ENCODE assay signal across 10 mouse cellular contexts in genomic region chr9:32518351-32519075, GRCm38 (mm10). TPM values are rescaled to one million over a fixed set of nuclear protein-coding genes. Genes with fewer than 3 reads are reported as not detected.
DNase-seq lines count a peak whose midpoint lies in the region; ATAC-seq and TF ChIP-seq lines count a peak whose summit lies in the region.
"Had no signal": no experiment of that assay in that cellular context is flagged by ENCODE, and none has a peak within 500 bp of the region (broad histone marks: within the 10 kb centered on the region; RNA-seq: fewer than 3 reads in every experiment).

No protein-coding gene starts in this region.

- ATAC-seq in kidney, embryonic 14.5 days (ENCODE audit: low FRiP score, low TSS enrichment): no peak

- intact Hi-C loops in left cerebral cortex, postnatal 10 days (cut with DNase I): no loop called here

- no peaks in the 10 kb centered on the region for H3K36me3 ChIP-seq in kidney, embryonic 14.5 days (ENCODE audit: control insufficient read depth, insufficient read depth, low read length)
- H3K36me3 ChIP-seq in small intestine, adult 2 months (ENCODE audit: control insufficient read depth, insufficient read depth, low read length): no peaks in the 10 kb centered on the region

- no peak overlapping the region for H3K4me3 ChIP-seq in kidney, embryonic 14.5 days (ENCODE audit: low read length)
- H3K4me3 ChIP-seq in small intestine, adult 2 months (ENCODE audit: low read depth, low read length): no peak overlapping the region

- WGBS in kidney, embryonic 14.5 days: 70% methylated on average over 13 of the region's 13 CpGs
- WGBS in small intestine, adult 2 months: 56% methylated on average over 13 of the region's 13 CpGs

- H3K4me1 ChIP-seq in kidney, embryonic 14.5 days (ENCODE audit: control insufficient read depth, insufficient read depth, low read length): peaks cover 20% of the 10 kb centered on the region
- H3K4me1 ChIP-seq in small intestine, adult 2 months (ENCODE audit: control insufficient read depth, insufficient read depth, insufficient read length, low read length): peaks cover 7% of the 10 kb centered on the region; the same call in 1 of the 2 replicates

- no peak for TF ChIP-seq POLR2A in small intestine, adult 2 months (IDR thresholded peaks at IDR 0.05; ENCODE audit: low read depth, low read length)

- no peak overlapping the region for H3K4me2 ChIP-seq in kidney, embryonic 14.5 days (replicated peaks; ENCODE audit: low read depth, low read length)

- H3K27me3 ChIP-seq in kidney, embryonic 14.5 days (ENCODE audit: control insufficient read depth, insufficient read depth, low read length): no peaks in the 10 kb centered on the region
- no peaks in the 10 kb centered on the region for H3K27me3 ChIP-seq in small intestine, adult 2 months (ENCODE audit: control insufficient read depth, insufficient read depth, low read length)

- no peak for DNase-seq in kidney, adult 18-20 months
- DNase-seq in Muller cell, postnatal 12 days (ENCODE audit: inconsistent ontology term): peak; percentile 5
- peak; percentile 75 for DNase-seq in induced T-regulatory cell, adult 2 months (ENCODE audit: low read depth)
- no peak for DNase-seq in cerebellum, adult 11-12 months
- DNase-seq in ovary, adult 18-20 months (ENCODE audit: low spot score): no peak
- DNase-seq in left cerebral cortex, postnatal 10 days (ENCODE audit: extremely low spot score in 1 of 2, low spot score in 2 of 2): no peak
- DNase-seq: midbrain, embryonic 14.5 days; right cerebral cortex, postnatal 25 days had no signal

- H3K27ac ChIP-seq in kidney, embryonic 14.5 days (ENCODE audit: low read depth, low read length): peak overlapping the region; percentile 20; the same call in 1 of the 2 replicates
- peak overlapping the region; percentile 32; the same call in 1 of the 2 replicates for H3K27ac ChIP-seq in small intestine, adult 2 months (ENCODE audit: insufficient read depth, low read depth, low read length)

- no peak for TF ChIP-seq CTCF in small intestine, adult 2 months (IDR thresholded peaks at IDR 0.05; ENCODE audit: extremely low read depth, insufficient read length, insufficient replicate concordance, low read depth, low read length)

- H3K9ac ChIP-seq in kidney, embryonic 14.5 days (ENCODE audit: low read depth, low read length): no peak overlapping the region

- H3K9me3 ChIP-seq in kidney, embryonic 14.5 days (ENCODE audit: control insufficient read depth, low read length): no peaks in the 10 kb centered on the region

RNA-seq across cellular contexts. Expression of gene Fli1, which starts 24.1 kb away (rescaled TPM):
- polyA plus RNA-seq in kidney, embryonic 14.5 days (2014; fragmentation: Nextera tagmentation; extraction: Ambion mirVana): 24.0 and 27.3 TPM in 2 replicates
- polyA plus RNA-seq in small intestine, adult 2 months (2012; rRNA removed): 1.8 and 3.1 TPM in 2 replicates
- total RNA-seq in left cerebral cortex, postnatal 10 days (2021): 10 to 100 TPM in 1 of 2 experiments, 1 to 10 TPM in 1; 8.6 to 12.0 TPM

Comparison
In these comparisons a context has a peak if more than half of its experiments do, and no peak if none do; other contexts are left out.
1. DNase-seq: peak in Muller cell, postnatal 12 days (single experiment) and induced T-regulatory cell, adult 2 months (single experiment); none in kidney, adult 18-20 months (single experiment), cerebellum, adult 11-12 months (single experiment), ovary, adult 18-20 months (single experiment) and left cerebral cortex, postnatal 10 days (0 of 2).